Mouse (Mus musculus): ENCODE measurements around the gene Elmo1.
A peak's percentile ranks its signal among the peaks of the same experiment; 100 is the strongest.

DNA sequence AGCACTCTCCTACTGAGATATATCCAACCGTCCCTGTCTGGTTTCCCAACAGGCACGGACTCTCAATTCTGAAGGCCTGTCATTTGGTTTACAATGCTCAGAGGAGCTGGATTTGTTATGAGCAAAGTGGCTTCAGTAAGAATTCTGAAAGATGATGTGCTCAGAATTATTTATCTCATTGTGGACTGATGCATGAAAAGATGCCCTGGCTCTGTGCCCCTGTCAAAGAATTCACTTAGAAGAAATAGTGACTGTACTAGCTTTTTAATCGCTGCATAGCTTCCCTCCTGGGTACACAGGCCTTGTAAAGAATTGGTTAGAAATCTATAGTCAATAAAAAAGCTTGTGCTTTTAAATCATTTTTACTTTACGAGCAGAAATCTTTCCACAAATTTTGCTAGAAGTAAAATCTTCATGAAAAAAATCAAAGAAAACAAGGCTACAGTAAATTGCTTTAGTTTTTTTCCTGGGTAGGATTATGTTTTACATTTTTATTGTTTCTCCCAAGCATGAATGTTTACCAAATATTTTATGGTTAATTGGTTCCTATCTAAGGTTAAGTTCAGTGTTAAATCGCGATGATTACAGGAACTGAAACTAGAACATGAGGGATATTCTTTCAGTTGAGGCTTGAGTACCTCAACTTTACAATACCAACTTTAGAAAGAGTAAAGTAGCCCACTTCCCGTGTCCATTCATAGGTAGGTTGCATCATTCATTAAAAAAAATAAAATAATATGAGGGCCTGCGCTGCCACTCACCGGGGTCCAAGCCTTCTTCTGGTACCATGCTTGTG lies 320.1 kb downstream of the Elmo1 start:
- no peak for TF ChIP-seq CTCF (conservative IDR thresholded peaks at IDR 0.05 in 1 of 2, IDR thresholded peaks at IDR 0.05 in 1 of 2; ENCODE audit: low read depth in 2 of 2, low read length in 2 of 2)
- no peak for TF ChIP-seq POLR2A (IDR thresholded peaks at IDR 0.05; ENCODE audit: low read depth, low read length)
- no peak for TF ChIP-seq ZMIZ1 (IDR thresholded peaks at IDR 0.05; ENCODE audit: low read depth, low read length)
- TF ChIP-seq RCOR1 (conservative IDR thresholded peaks at IDR 0.05; ENCODE audit: low read depth, low read length), result no peak
- no peak for TF ChIP-seq MYC (IDR thresholded peaks at IDR 0.05; ENCODE audit: low read depth, low read length)
- no peak for TF ChIP-seq SMC3 (IDR thresholded peaks at IDR 0.05; ENCODE audit: low read depth, low read length)
- TF ChIP-seq EP300 (IDR thresholded peaks at IDR 0.05; ENCODE audit: low read length), result peak; percentile 61
- no peak for TF ChIP-seq ZC3H11A (IDR thresholded peaks at IDR 0.05; ENCODE audit: low read depth, low read length)
- TF ChIP-seq MEF2A (IDR thresholded peaks at IDR 0.05; ENCODE audit: borderline replicate concordance, low read depth, low read length), result no peak
- no peak for TF ChIP-seq ETS1 (conservative IDR thresholded peaks at IDR 0.05; ENCODE audit: low read depth, low read length)
- TF ChIP-seq ELF1 (IDR thresholded peaks at IDR 0.05; ENCODE audit: low read depth, low read length), result no peak
- TF ChIP-seq TBP (conservative IDR thresholded peaks at IDR 0.05; ENCODE audit: low read depth, low read length), result no peak
- no peak for TF ChIP-seq POLR2AphosphoS2 (IDR thresholded peaks at IDR 0.05; ENCODE audit: low read depth, low read length)
